Mouse (Mus musculus) intestine, embryonic 15.5 days (tissue): ENCODE data around the gene Mfsd7a. TPM values are rescaled to one million over a fixed set of nuclear protein-coding genes. Genes with fewer than 3 reads are reported as not detected.

Source experiments
- ATAC-seq: fragments of 200-750 bp; cut with Nextera tagmentation; 2 replicates; pipeline ENCODE4 v1.8.0; 2017; ENCODE audit warnings: moderate TSS enrichment, moderate library complexity
- H3K27ac ChIP-seq: fragments of 300-500 bp; sonication (generic); 2 replicates; pipeline ENCODE4 v1.5.1; 2015; ENCODE audit warnings: mild to moderate bottlenecking, inconsistent platforms
- H3K27me3 ChIP-seq: fragments of 300-500 bp; sonication (generic); replicated peaks from 2 replicates; pipeline ENCODE4 v1.6.1; 2015; ENCODE audit warnings: inconsistent platforms
- H3K36me3 ChIP-seq: fragments of 300-500 bp; sonication (generic); 2 replicates; pipeline ENCODE4 v1.6.1; 2015; ENCODE audit warnings: inconsistent platforms
- H3K4me1 ChIP-seq: fragments of 300-500 bp; sonication (generic); replicated peaks from 2 replicates; pipeline ENCODE4 v1.6.1; 2015; ENCODE audit warnings: inconsistent platforms
- H3K4me2 ChIP-seq: fragments of 300-500 bp; sonication (generic); replicated peaks from 2 replicates; pipeline ENCODE4 v1.6.1; 2015; ENCODE audit warnings: mild to moderate bottlenecking, inconsistent platforms
- H3K4me3 ChIP-seq: fragments of 300-500 bp; sonication (generic); replicated peaks from 2 replicates; pipeline ENCODE4 v1.5.1; 2015; ENCODE audit warnings: inconsistent platforms
- H3K9ac ChIP-seq: fragments of 300-500 bp; sonication (generic); 2 replicates; pipeline ENCODE4 v1.6.1; 2015; ENCODE audit warnings: inconsistent platforms
- H3K9me3 ChIP-seq: fragments of 300-500 bp; sonication (generic); 2 replicates; pipeline ENCODE4 v1.6.1; 2016; ENCODE audit warnings: inconsistent platforms
- WGBS: fragments of 180-500 bp; shearing (Covaris S2); methylation state at CpG from one replicate; pipeline ENCODE4 v1.1.7; 2015; 5-methylcytosine and 5-hydroxymethylcytosine counted together
- polyA plus RNA-seq: library from polyadenylated mRNA; unstranded; fragments of >200 nt; fragmentation: Nextera tagmentation; extraction: Ambion mirVana; gene quantifications from 2 replicates; pipeline ENCODE4 v1.2.1, GENCODE M21; 2015

Gene Mfsd7a
- polyA plus RNA-seq, 1 experiment from 2014 or later, result 0.16 TPM

DNA sequence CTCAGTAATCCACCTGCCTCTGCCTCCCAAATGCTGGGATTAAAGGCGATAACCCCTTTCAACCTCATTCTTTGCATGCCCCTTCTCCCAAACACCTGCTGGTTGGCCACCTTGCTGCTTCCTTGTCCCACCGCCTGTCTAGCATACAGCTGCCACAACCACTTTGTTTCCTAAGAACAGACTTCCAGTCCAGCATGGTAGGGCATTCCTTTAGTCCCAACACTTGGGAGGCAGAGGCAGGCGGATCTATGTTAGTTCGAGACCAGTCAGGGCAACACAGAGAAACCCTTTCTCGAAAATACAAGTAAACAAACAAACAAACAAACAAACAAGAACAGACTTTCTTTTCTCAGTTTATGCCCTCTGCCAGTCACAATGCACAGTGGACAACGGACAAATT is 11.8 kb upstream of the Mfsd7a start:
- Histone ChIP-seq H3K4me1 (peaks cover 20% of the 10 kb centered on the region), H3K4me2 (peak overlapping the region; percentile 84), H3K27me3 (no peaks in the 10 kb centered on the region; the same call in 1 of the 2 replicates), H3K4me3 (peak overlapping the region; percentile 88), H3K9me3 (no peaks in the 10 kb centered on the region), H3K27ac (no peak overlapping the region), H3K9ac (peak overlapping the region; percentile 100), H3K36me3 (no peaks in the 10 kb centered on the region)
- peak; percentile 7; the same call in 1 of the 2 replicates for ATAC-seq
- WGBS, result 37% methylated on average over 6 of the region's 6 CpGs

GRCm38 (mm10) chr5:108458706-108459105 is 10.0 kb upstream of the Mfsd7a start:
- Histone ChIP-seq H3K4me1 (peaks cover 13% of the 10 kb centered on the region), H3K27me3 (no peaks in the 10 kb centered on the region; the same call in 1 of the 2 replicates), H3K36me3 (no peaks in the 10 kb centered on the region), H3K4me3 (no peak overlapping the region), H3K4me2 (no peak overlapping the region), H3K27ac (no peak overlapping the region), H3K9me3 (no peaks in the 10 kb centered on the region), H3K9ac (no peak overlapping the region)
- 82% methylated on average over 2 of the region's 2 CpGs for WGBS
- no peak for ATAC-seq

- Histone ChIP-seq H3K36me3 (no peaks in the 10 kb centered on the region), H3K4me2 (no peak overlapping the region), H3K9me3 (no peaks in the 10 kb centered on the region), H3K27me3 (no peaks in the 10 kb centered on the region; the same call in 1 of the 2 replicates), H3K4me3 (no peak overlapping the region), H3K9ac (no peak overlapping the region), H3K27ac (no peak overlapping the region), H3K4me1 (peaks cover 5% of the 10 kb centered on the region; the same call in 1 of the 2 replicates)
- 48% methylated on average over 3 of the region's 3 CpGs for WGBS
- ATAC-seq, result no peak
Observed at GRCm38 (mm10) chr5:108454094-108454493, 5.4 kb upstream of the Mfsd7a start.

GRCm38 (mm10) chr5:108452422-108452821 is 3.7 kb upstream of the Mfsd7a start:
- Histone ChIP-seq H3K4me1 (peaks cover 8% of the 10 kb centered on the region; the same call in 1 of the 2 replicates), H3K27me3 (no peaks in the 10 kb centered on the region), H3K27ac (no peak overlapping the region), H3K9ac (no peak overlapping the region), H3K36me3 (no peaks in the 10 kb centered on the region), H3K4me3 (no peak overlapping the region), H3K9me3 (no peaks in the 10 kb centered on the region), H3K4me2 (no peak overlapping the region)
- 64% methylated on average over 1 of the region's 1 CpGs for WGBS
- ATAC-seq, result no peak

- 62% methylated on average over 1 of the region's 1 CpGs for WGBS
- no peak for ATAC-seq
- H3K27ac ChIP-seq, result no peak overlapping the region
- no peak overlapping the region for H3K4me3 ChIP-seq
- H3K27me3 ChIP-seq, result no peaks in the 10 kb centered on the region
- peaks cover 8% of the 10 kb centered on the region; the same call in 1 of the 2 replicates for H3K4me1 ChIP-seq
- no peaks in the 10 kb centered on the region for H3K9me3 ChIP-seq
- no peaks in the 10 kb centered on the region for H3K36me3 ChIP-seq
- no peak overlapping the region for H3K9ac ChIP-seq
- no peak overlapping the region for H3K4me2 ChIP-seq
Observed at GRCm38 (mm10) chr5:108451611-108452010, 2.9 kb upstream of the Mfsd7a start.

DNA sequence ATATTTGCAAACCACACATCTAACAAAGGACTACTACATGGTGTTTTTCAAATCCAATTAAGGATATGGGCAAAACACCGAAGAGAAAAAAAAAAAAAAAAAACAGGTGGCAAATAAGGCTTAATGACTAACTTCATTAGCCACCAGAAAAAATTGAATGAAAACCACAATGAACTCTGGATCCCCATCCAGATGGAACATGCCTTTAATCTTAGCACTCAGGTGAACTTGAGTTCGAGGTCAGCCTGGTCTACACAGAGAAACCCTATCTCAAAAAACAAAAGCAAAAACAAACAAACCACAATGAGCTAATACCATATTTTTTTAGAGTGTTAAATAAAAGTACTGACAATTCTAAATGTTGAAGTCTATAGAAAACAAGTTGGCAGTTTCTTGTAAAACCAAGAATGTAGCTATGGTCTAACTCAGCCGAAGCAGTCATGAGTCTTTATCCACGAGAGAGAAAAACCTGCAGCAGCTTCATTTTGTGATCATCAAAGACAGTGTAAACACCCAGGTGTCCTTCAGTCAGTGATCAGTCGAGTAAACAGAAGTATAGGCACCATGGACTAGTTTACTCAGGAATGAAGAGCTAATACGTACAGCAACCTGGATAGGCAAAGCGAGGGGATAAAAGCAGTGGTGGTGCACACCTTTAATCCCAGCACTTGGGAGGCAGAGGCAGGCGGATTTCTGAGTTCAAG is 2.3 kb upstream of the Mfsd7a start:
- Histone ChIP-seq H3K4me3 (no peak overlapping the region), H3K27me3 (no peaks in the 10 kb centered on the region), H3K4me1 (peaks cover 8% of the 10 kb centered on the region; the same call in 1 of the 2 replicates), H3K4me2 (no peak overlapping the region), H3K36me3 (no peaks in the 10 kb centered on the region), H3K9me3 (no peaks in the 10 kb centered on the region), H3K27ac (no peak overlapping the region), H3K9ac (no peak overlapping the region)
- no peak for ATAC-seq
- WGBS, result 71% methylated on average over 8 of the region's 8 CpGs

GRCm38 (mm10) chr5:108447857-108448256 is 834 bp downstream of the Mfsd7a start:
- no peak overlapping the region for H3K4me3 ChIP-seq
- ATAC-seq, result no peak
- H3K36me3 ChIP-seq, result no peaks in the 10 kb centered on the region
- H3K9me3 ChIP-seq, result no peaks in the 10 kb centered on the region
- no peaks in the 10 kb centered on the region for H3K27me3 ChIP-seq
- WGBS, result 85% methylated on average over 7 of the region's 7 CpGs
- peak overlapping the region; percentile 69; the same call in 1 of the 2 replicates for H3K4me2 ChIP-seq
- H3K4me1 ChIP-seq, result peaks cover 8% of the 10 kb centered on the region; the same call in 1 of the 2 replicates
- no peak overlapping the region for H3K9ac ChIP-seq
- no peak overlapping the region for H3K27ac ChIP-seq

DNA sequence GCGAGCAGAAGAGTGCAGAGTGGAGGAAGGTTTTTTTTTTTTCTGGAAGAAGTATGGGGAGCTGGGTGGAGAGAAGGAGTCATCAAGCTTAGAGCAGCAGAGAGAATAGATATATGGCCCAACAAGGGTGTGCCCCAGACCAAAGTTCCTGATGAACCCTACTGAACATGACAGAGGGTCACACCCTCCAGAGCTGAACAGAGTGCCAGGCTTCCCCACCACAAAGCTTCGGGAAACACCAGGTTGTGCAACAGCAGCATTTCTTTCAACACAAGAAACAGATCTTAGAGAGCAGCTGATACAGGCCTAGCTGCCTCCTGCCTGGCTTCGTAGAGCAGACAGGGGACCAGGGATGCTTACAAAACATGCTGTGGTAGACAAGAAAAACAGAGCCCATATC is 1.7 kb downstream of the Mfsd7a start:
- 61% methylated on average over 3 of the region's 3 CpGs for WGBS
- Histone ChIP-seq H3K36me3 (no peaks in the 10 kb centered on the region), H3K9ac (no peak overlapping the region), H3K4me3 (no peak overlapping the region), H3K27me3 (no peaks in the 10 kb centered on the region), H3K27ac (no peak overlapping the region), H3K4me1 (peaks cover 8% of the 10 kb centered on the region; the same call in 1 of the 2 replicates), H3K9me3 (no peaks in the 10 kb centered on the region), H3K4me2 (no peak overlapping the region)
- peak; percentile 46; the same call in 1 of the 2 replicates for ATAC-seq

DNA sequence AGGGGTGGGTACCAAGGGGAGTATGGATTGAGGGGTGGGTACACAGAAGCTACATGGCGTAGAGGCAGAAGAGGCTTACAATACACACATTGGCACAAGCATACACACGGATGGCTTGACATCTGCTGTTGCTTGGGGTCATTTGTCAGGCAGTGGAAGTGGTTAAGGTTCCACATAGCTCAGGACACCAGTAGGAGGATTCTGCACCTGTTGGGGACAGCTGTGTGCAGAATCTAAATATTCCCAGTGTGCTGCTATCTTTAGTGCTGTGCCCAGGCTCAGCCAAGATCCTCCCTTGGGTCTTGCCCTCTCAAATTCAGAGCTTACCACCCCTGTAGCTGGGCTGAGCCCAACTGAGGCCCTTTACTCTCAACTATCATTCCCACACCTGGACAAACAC is 12.6 kb downstream of the Mfsd7a start:
- H3K9ac ChIP-seq, result no peak overlapping the region
- no peaks in the 10 kb centered on the region for H3K9me3 ChIP-seq
- H3K27ac ChIP-seq, result no peak overlapping the region
- H3K4me2 ChIP-seq, result no peak overlapping the region
- H3K4me3 ChIP-seq, result no peak overlapping the region
- 65% methylated on average over 2 of the region's 2 CpGs for WGBS
- ATAC-seq, result no peak
- H3K27me3 ChIP-seq, result no peaks in the 10 kb centered on the region
- H3K36me3 ChIP-seq, result peaks cover 11% of the 10 kb centered on the region; the same call in 1 of the 2 replicates
- peaks cover 10% of the 10 kb centered on the region for H3K4me1 ChIP-seq

GRCm38 (mm10) chr5:108433804-108434587 is 14.7 kb downstream of the Mfsd7a start, which contains the start of gene Atp5k:
TSS of gene Atp5k (minus strand) at chr5:108434448.
- H3K4me2 ChIP-seq, result peak within 1 kb of the TSS; percentile 81
- peaks cover 14% of the 10 kb centered on the region; the same call in 1 of the 2 replicates for H3K36me3 ChIP-seq
- no peaks in the 10 kb centered on the region for H3K27me3 ChIP-seq
- WGBS, result under 1% methylated on average over 42 of the region's 42 CpGs
- peaks cover 10% of the 10 kb centered on the region for H3K4me1 ChIP-seq
- H3K4me3 ChIP-seq, result peak within 1 kb of the TSS; percentile 78
- H3K9me3 ChIP-seq, result no peaks in the 10 kb centered on the region
- H3K27ac ChIP-seq, result peak within 1 kb of the TSS; percentile 40; the same call in 1 of the 2 replicates
- peak within 1 kb of the TSS; percentile 83 for H3K9ac ChIP-seq
- ATAC-seq, result peak; percentile 97

DNA sequence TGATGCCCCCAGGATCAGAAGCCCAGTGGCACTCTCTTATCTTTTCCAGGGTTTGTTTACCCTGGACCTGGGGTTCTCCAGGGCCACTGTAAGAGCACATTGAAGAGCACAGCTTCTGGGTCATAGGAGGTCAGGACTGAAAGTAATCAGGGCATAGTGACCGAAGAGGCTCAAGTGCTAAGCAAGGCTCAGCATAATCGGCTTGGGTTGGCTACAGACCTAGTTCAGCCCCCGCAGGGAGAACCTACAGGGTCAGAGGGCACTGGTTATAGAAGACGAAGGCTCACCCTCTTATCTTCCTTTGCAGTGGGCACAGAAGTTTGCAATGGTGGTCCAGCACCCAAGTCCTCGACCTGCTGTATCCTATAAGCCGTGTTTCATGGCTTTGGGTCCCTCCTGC is 17.5 kb downstream of the Mfsd7a start:
- no peak overlapping the region for H3K4me3 ChIP-seq
- WGBS, result 84% methylated on average over 6 of the region's 6 CpGs
- no peak for ATAC-seq
- H3K27ac ChIP-seq, result no peak overlapping the region
- H3K4me2 ChIP-seq, result no peak overlapping the region
- H3K9me3 ChIP-seq, result no peaks in the 10 kb centered on the region
- no peak overlapping the region for H3K9ac ChIP-seq
- peaks cover 10% of the 10 kb centered on the region for H3K4me1 ChIP-seq
- H3K36me3 ChIP-seq, result peaks cover 14% of the 10 kb centered on the region; the same call in 1 of the 2 replicates
- H3K27me3 ChIP-seq, result no peaks in the 10 kb centered on the region

DNA sequence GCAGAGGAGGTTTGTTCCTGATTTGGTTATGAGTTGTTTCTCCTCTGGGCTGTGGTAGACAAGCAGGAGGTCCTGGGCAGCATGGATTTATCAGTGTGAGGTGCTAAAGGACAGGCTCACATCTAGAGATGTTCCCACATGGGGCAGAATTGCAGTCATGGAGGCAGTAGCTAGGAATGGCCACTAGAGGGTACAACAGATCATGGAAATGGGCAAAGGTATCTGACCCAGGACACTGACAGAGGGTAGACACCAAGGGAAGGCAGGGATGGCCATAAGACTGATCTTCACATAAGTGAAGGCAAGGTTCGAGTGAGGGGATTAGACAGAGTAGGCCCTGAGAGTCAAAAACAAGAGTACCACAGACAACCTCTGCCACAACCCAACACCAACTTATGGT is 21.5 kb downstream of the Mfsd7a start:
- no peak overlapping the region for H3K9ac ChIP-seq
- H3K36me3 ChIP-seq, result peaks cover 12% of the 10 kb centered on the region; the same call in 1 of the 2 replicates
- H3K4me3 ChIP-seq, result no peak overlapping the region
- H3K4me2 ChIP-seq, result no peak overlapping the region
- no peaks in the 10 kb centered on the region for H3K27me3 ChIP-seq
- no peaks in the 10 kb centered on the region for H3K4me1 ChIP-seq
- peak; percentile 65 for ATAC-seq
- H3K27ac ChIP-seq, result no peak overlapping the region
- WGBS, result 40% methylated on average over 1 of the region's 1 CpGs
- no peaks in the 10 kb centered on the region for H3K9me3 ChIP-seq
